Mouse (Mus musculus) G1E-ER4 (cell line): ENCODE results near the gene Tmem63b. TPM values are rescaled to one million over a fixed set of nuclear protein-coding genes. Genes with fewer than 3 reads are reported as not detected.

ENCODE experiments used
- GATA1 ChIP-seq: IDR thresholded peaks from one replicate; pipeline ENCODE4 v1.8.0; 2012; ENCODE audit warnings: low read length, inconsistent platforms
- polyA plus RNA-seq: library from polyadenylated mRNA; stranded (reverse); fragments of >175 nt; gene quantifications from 2 replicates; pipeline ENCODE4 v1.2.3, GENCODE M21; 2012

Gene Tmem63b
- polyA plus RNA-seq, 1 experiment, result 21.1 TPM

- no peak for TF ChIP-seq GATA1
Measured at GRCm38 (mm10) chr17:45693812-45694565, 7.3 kb upstream of the Tmem63b start.

- no peak for TF ChIP-seq GATA1
Measured at GRCm38 (mm10) chr17:45692159-45692558, 5.5 kb upstream of the Tmem63b start.

GRCm38 (mm10) chr17:45690044-45690443 is 3.3 kb upstream of the Tmem63b start:
- no peak for TF ChIP-seq GATA1

- TF ChIP-seq GATA1, result no peak
Measured at GRCm38 (mm10) chr17:45689120-45689519, 2.4 kb upstream of the Tmem63b start.

- no peak for TF ChIP-seq GATA1
Measured at GRCm38 (mm10) chr17:45686093-45686619, 549 bp downstream of the Tmem63b start, which contains the start of gene Mrpl14. TSS of gene Mrpl14 (plus strand) at chr17:45686322.

GRCm38 (mm10) chr17:45685171-45686092 is 1.3 kb downstream of the Tmem63b start:
- no peak for TF ChIP-seq GATA1

GRCm38 (mm10) chr17:45684667-45685131 is 2.0 kb downstream of the Tmem63b start:
- no peak for TF ChIP-seq GATA1

GRCm38 (mm10) chr17:45682843-45683242 is 3.9 kb downstream of the Tmem63b start:
- TF ChIP-seq GATA1, result no peak

- no peak for TF ChIP-seq GATA1
Measured at GRCm38 (mm10) chr17:45681588-45681987, 5.1 kb downstream of the Tmem63b start.

- no peak for TF ChIP-seq GATA1
Measured at GRCm38 (mm10) chr17:45680391-45680980, 6.2 kb downstream of the Tmem63b start.

GRCm38 (mm10) chr17:45678106-45678505 is 8.6 kb downstream of the Tmem63b start:
- no peak for TF ChIP-seq GATA1

GRCm38 (mm10) chr17:45672598-45672997 is 14.1 kb downstream of the Tmem63b start:
- no peak for TF ChIP-seq GATA1

GRCm38 (mm10) chr17:45671821-45672220 is 14.9 kb downstream of the Tmem63b start:
- TF ChIP-seq GATA1, result no peak

GRCm38 (mm10) chr17:45667986-45668385 is 18.7 kb downstream of the Tmem63b start:
- no peak for TF ChIP-seq GATA1

GRCm38 (mm10) chr17:45667481-45667880 is 19.2 kb downstream of the Tmem63b start:
- TF ChIP-seq GATA1, result no peak
